Mouse (Mus musculus) T-helper 1 cell (primary cell): Measurements from ENCODE around the gene Mst1.

Experiments used
- in situ Hi-C: fragments of 300-600 bp; cut with MboI, MseI; formaldehyde crosslinking; loops from one replicate; pipeline ENCODE4 v1.15.1; 2025; ENCODE audit warnings: high pct_unique_total_duplicates

Mst1 gene

GRCm38 (mm10) chr9:108080168-108080567 lies at the start of gene Mst1:
TSS of gene Mst1 (plus strand) at chr9:108080436.
- in situ Hi-C loops = no loop called here

- in situ Hi-C loops = no loop called here
Measured at GRCm38 (mm10) chr9:108032126-108032525, 48.1 kb upstream of the Mst1 start.

- in situ Hi-C loops = no loop called here
Measured at GRCm38 (mm10) chr9:108035331-108036156, 44.7 kb upstream of the Mst1 start.

- in situ Hi-C loops = loop anchor here (10.0 kb wide), 1 partner anchor 1260 kb away; the partner anchor contains the start of gene Rad54l2
Measured at GRCm38 (mm10) chr9:108044751-108045492, 35.3 kb upstream of the Mst1 start.

GRCm38 (mm10) chr9:108046582-108046981 lies 33.7 kb upstream of the Mst1 start:
- in situ Hi-C loops = loop anchor here (10.0 kb wide), 1 partner anchor 1262 kb away; the partner anchor contains the start of gene Rad54l2

- in situ Hi-C loops = loop anchor here (10.0 kb wide), 1 partner anchor 1263 kb away; the partner anchor contains the start of gene Rad54l2
Measured at GRCm38 (mm10) chr9:108047601-108048565, 32.4 kb upstream of the Mst1 start.

GRCm38 (mm10) chr9:108048566-108048955 lies 31.7 kb upstream of the Mst1 start:
- in situ Hi-C loops = loop anchor here (10.0 kb wide), 1 partner anchor 1264 kb away; the partner anchor contains the start of gene Rad54l2

- in situ Hi-C loops = loop anchor here (10.0 kb wide), 1 partner anchor 1264 kb away; the partner anchor contains the start of gene Rad54l2
Measured at GRCm38 (mm10) chr9:108049016-108049455, 31.2 kb upstream of the Mst1 start, which contains the start of gene Gmppb. TSS of gene Gmppb (plus strand) at chr9:108049242.

GRCm38 (mm10) chr9:108049561-108050251 lies 30.5 kb upstream of the Mst1 start:
- in situ Hi-C loops = loop anchor here (10.0 kb wide), 1 partner anchor 1265 kb away; the partner anchor contains the start of gene Rad54l2

GRCm38 (mm10) chr9:108051184-108051930 lies 28.9 kb upstream of the Mst1 start:
- in situ Hi-C loops = no loop called here

GRCm38 (mm10) chr9:108051931-108052220 lies 28.4 kb upstream of the Mst1 start:
- in situ Hi-C loops = no loop called here

- in situ Hi-C loops = no loop called here
Measured at GRCm38 (mm10) chr9:108052411-108052810, 27.8 kb upstream of the Mst1 start.

- in situ Hi-C loops = no loop called here
Measured at GRCm38 (mm10) chr9:108052885-108053664, 27.2 kb upstream of the Mst1 start, which contains the start of gene Amigo3. TSS of gene Amigo3 (plus strand) at chr9:108053159.

- in situ Hi-C loops = no loop called here
Measured at GRCm38 (mm10) chr9:108053665-108054225, 26.5 kb upstream of the Mst1 start.

GRCm38 (mm10) chr9:108054331-108055040 lies 25.8 kb upstream of the Mst1 start:
- in situ Hi-C loops = loop anchor here (5.0 kb wide), 1 partner anchor 37 kb away; no protein-coding TSS in a partner anchor

- in situ Hi-C loops = loop anchor here (5.0 kb wide), 1 partner anchor 38 kb away; no protein-coding TSS in a partner anchor
Measured at GRCm38 (mm10) chr9:108055061-108055460, 25.2 kb upstream of the Mst1 start.

GRCm38 (mm10) chr9:108055661-108056237 lies 24.5 kb upstream of the Mst1 start:
- in situ Hi-C loops = loop anchor here (5.0 kb wide), 1 partner anchor 38 kb away; no protein-coding TSS in a partner anchor
